Mouse (Mus musculus) heart, postnatal 0 days (tissue): ENCODE measurements at regions not wholly inside any gene's neighbourhood (a gene's known extent, or its start where the extent isn't known, plus 50 kb on each side); places are given as distances from the start of the nearest gene placed in this dataset.

ENCODE experiments used
- ATAC-seq: fragments of 200-750 bp; cut with Nextera tagmentation; 2 replicates; pipeline ENCODE4 v1.8.0; 2017; ENCODE audit warnings: low read depth, moderate number of reproducible peaks, moderate library complexity; ENCODE audit not compliant: insufficient read depth
- DNase-seq: peaks from one replicate; pipeline ENCODE4 v3.0.0-alpha.2; 2016; ENCODE audit warnings: low spot score
- H3K27ac ChIP-seq: fragments of 300-500 bp; sonication (generic); 2 replicates; pipeline ENCODE4 v1.5.1; 2014; ENCODE audit warnings: low read depth, mild to moderate bottlenecking
- H3K27me3 ChIP-seq: fragments of 300-500 bp; sonication (generic); 2 replicates; pipeline ENCODE4 v1.6.1; 2014; ENCODE audit warnings: low read length, mixed read lengths; ENCODE audit not compliant: control insufficient read depth, insufficient read depth
- H3K36me3 ChIP-seq: fragments of 300-500 bp; sonication (generic); replicated peaks from 2 replicates; pipeline ENCODE4 v1.6.1; 2014; ENCODE audit warnings: low read length, mixed read lengths; ENCODE audit not compliant: control insufficient read depth, insufficient read depth
- H3K4me1 ChIP-seq: fragments of 300-500 bp; sonication (generic); 2 replicates; pipeline ENCODE4 v1.6.1; 2014; ENCODE audit warnings: antibody characterized with exemption; ENCODE audit not compliant: control insufficient read depth, insufficient read depth
- H3K4me2 ChIP-seq: fragments of 300-500 bp; sonication (generic); 2 replicates; pipeline ENCODE4 v1.6.1; 2014; ENCODE audit warnings: low read depth, mild to moderate bottlenecking, low read length, moderate library complexity
- H3K4me3 ChIP-seq: fragments of 300-500 bp; sonication (generic); 2 replicates; pipeline ENCODE4 v1.5.1; 2014; ENCODE audit warnings: low read depth, low read length
- H3K9ac ChIP-seq: fragments of 300-500 bp; sonication (generic); replicated peaks from 2 replicates; pipeline ENCODE4 v1.6.1; 2014; ENCODE audit warnings: low read depth, low read length, mixed read lengths
- H3K9me3 ChIP-seq: fragments of 300-500 bp; sonication (generic); replicated peaks from 2 replicates; pipeline ENCODE4 v1.6.1; 2016; ENCODE audit warnings: low read length; ENCODE audit not compliant: control insufficient read depth
- CTCF ChIP-seq: IDR thresholded peaks from 2 replicates; pipeline ENCODE4 v1.5.1; 2016; ENCODE audit warnings: antibody characterized with exemption, control low read depth, low read depth
- EP300 ChIP-seq: IDR thresholded peaks from 2 replicates; pipeline ENCODE4 v1.6.1; 2016; ENCODE audit warnings: antibody characterized with exemption, low read depth
- WGBS: fragments of 180-500 bp; shearing (Covaris S2); extraction: QIAGEN DNeasy Blood & Tissue Kit; methylation state at CpG from one replicate; pipeline ENCODE4 v1.1.7; 2014; 5-methylcytosine and 5-hydroxymethylcytosine counted together

GRCm38 (mm10) chr8:102414931-102415330 is 370.5 kb downstream of the Cdh11 start:
- Histone ChIP-seq H3K27ac (no peak overlapping the region), H3K9ac (no peak overlapping the region), H3K4me1 (no peaks in the 10 kb centered on the region), H3K4me3 (no peak overlapping the region), H3K4me2 (no peak overlapping the region), H3K36me3 (no peaks in the 10 kb centered on the region), H3K9me3 (no peaks in the 10 kb centered on the region), H3K27me3 (no peaks in the 10 kb centered on the region)
- WGBS, result 54% methylated on average over 4 of the region's 4 CpGs
- TF ChIP-seq EP300, result no peak
- TF ChIP-seq CTCF, result no peak
- DNase-seq (no peak), ATAC-seq (no peak)

- Histone ChIP-seq H3K9me3 (no peaks in the 10 kb centered on the region), H3K4me2 (no peak overlapping the region), H3K27me3 (no peaks in the 10 kb centered on the region), H3K9ac (no peak overlapping the region), H3K36me3 (no peaks in the 10 kb centered on the region), H3K27ac (no peak overlapping the region), H3K4me3 (no peak overlapping the region), H3K4me1 (no peaks in the 10 kb centered on the region)
- WGBS, result 80% methylated on average over 5 of the region's 5 CpGs
- ATAC-seq (no peak), DNase-seq (no peak)
- TF ChIP-seq EP300 (no peak), CTCF (no peak)
Measured at GRCm38 (mm10) chr8:102413446-102413845, 372.0 kb downstream of the Cdh11 start.

GRCm38 (mm10) chr8:102387591-102387990 is 397.9 kb downstream of the Cdh11 start:
- H3K27ac ChIP-seq, result no peak overlapping the region
- no peak overlapping the region for H3K9ac ChIP-seq
- ATAC-seq (no peak), DNase-seq (no peak)
- H3K4me2 ChIP-seq, result no peak overlapping the region
- no peaks in the 10 kb centered on the region for H3K27me3 ChIP-seq
- no peaks in the 10 kb centered on the region for H3K36me3 ChIP-seq
- H3K9me3 ChIP-seq, result no peaks in the 10 kb centered on the region
- no peaks in the 10 kb centered on the region for H3K4me1 ChIP-seq
- 72% methylated on average over 4 of the region's 4 CpGs for WGBS
- TF ChIP-seq CTCF, result no peak
- TF ChIP-seq EP300, result no peak
- no peak overlapping the region for H3K4me3 ChIP-seq

GRCm38 (mm10) chr8:102345392-102345791 is 440.1 kb downstream of the Cdh11 start:
- no peaks in the 10 kb centered on the region for H3K4me1 ChIP-seq
- no peak overlapping the region for H3K27ac ChIP-seq
- no peak for TF ChIP-seq EP300
- no peak for TF ChIP-seq CTCF
- ATAC-seq (no peak), DNase-seq (peak; percentile 13)
- H3K36me3 ChIP-seq, result no peaks in the 10 kb centered on the region
- 25% methylated on average over 1 of the region's 1 CpGs for WGBS
- H3K27me3 ChIP-seq, result no peaks in the 10 kb centered on the region
- H3K4me2 ChIP-seq, result no peak overlapping the region
- no peak overlapping the region for H3K4me3 ChIP-seq
- H3K9me3 ChIP-seq, result no peaks in the 10 kb centered on the region
- no peak overlapping the region for H3K9ac ChIP-seq

- Histone ChIP-seq H3K27me3 (no peaks in the 10 kb centered on the region), H3K27ac (no peak overlapping the region), H3K4me2 (no peak overlapping the region), H3K4me3 (no peak overlapping the region), H3K36me3 (no peaks in the 10 kb centered on the region), H3K9me3 (no peaks in the 10 kb centered on the region), H3K4me1 (no peaks in the 10 kb centered on the region), H3K9ac (no peak overlapping the region)
- ATAC-seq, result no peak
- no peak for DNase-seq
- TF ChIP-seq CTCF (no peak), EP300 (no peak)
- WGBS, result 48% methylated on average over 5 of the region's 5 CpGs
Measured at GRCm38 (mm10) chr8:102332511-102332910, 452.9 kb downstream of the Cdh11 start.

GRCm38 (mm10) chr8:102331151-102331550 is 454.3 kb downstream of the Cdh11 start:
- WGBS, result 81% methylated on average over 4 of the region's 4 CpGs
- DNase-seq, result no peak
- Histone ChIP-seq H3K4me1 (no peaks in the 10 kb centered on the region), H3K9me3 (no peaks in the 10 kb centered on the region), H3K27ac (no peak overlapping the region), H3K27me3 (no peaks in the 10 kb centered on the region), H3K4me3 (no peak overlapping the region), H3K36me3 (no peaks in the 10 kb centered on the region), H3K4me2 (no peak overlapping the region), H3K9ac (no peak overlapping the region)
- no peak for TF ChIP-seq EP300
- no peak for TF ChIP-seq CTCF
- ATAC-seq, result no peak
